Mouse (Mus musculus) ovary, adult 18-20 months (tissue): Measurements from ENCODE around the gene Fto.

Experiments
- DNase-seq: peaks from one replicate; pipeline ENCODE4 v3.0.0; 2022; ENCODE audit warnings: low spot score, mixed read lengths

Fto gene

GRCm38 (mm10) chr8:91358016-91358415, 44.7 kb downstream of the Fto start:
- DNase-seq = no peak

GRCm38 (mm10) chr8:91359511-91359910, 46.2 kb downstream of the Fto start:
- DNase-seq = no peak

- no peak for DNase-seq
Measured at GRCm38 (mm10) chr8:91360644-91361357, 47.5 kb downstream of the Fto start.

GRCm38 (mm10) chr8:91363272-91363860, 50.0 kb downstream of the Fto start:
- no peak for DNase-seq

GRCm38 (mm10) chr8:91364216-91364615, 50.9 kb downstream of the Fto start:
- DNase-seq = no peak

- DNase-seq = no peak
Measured at GRCm38 (mm10) chr8:91365804-91366203, 52.5 kb downstream of the Fto start.

- DNase-seq = no peak
Measured at GRCm38 (mm10) chr8:91370899-91371298, 57.6 kb downstream of the Fto start.

- no peak for DNase-seq
Measured at GRCm38 (mm10) chr8:91371995-91372394, 58.7 kb downstream of the Fto start.

- DNase-seq = no peak
Measured at GRCm38 (mm10) chr8:91372780-91373577, 59.7 kb downstream of the Fto start.

- no peak for DNase-seq
Measured at GRCm38 (mm10) chr8:91375054-91375938, 62.0 kb downstream of the Fto start.

GRCm38 (mm10) chr8:91376785-91377184, 63.5 kb downstream of the Fto start:
- peak; percentile 64 for DNase-seq

- no peak for DNase-seq
Measured at GRCm38 (mm10) chr8:91377275-91377674, 64.0 kb downstream of the Fto start.

GRCm38 (mm10) chr8:91378846-91379499, 65.6 kb downstream of the Fto start:
- DNase-seq = peak; percentile 59

DNA sequence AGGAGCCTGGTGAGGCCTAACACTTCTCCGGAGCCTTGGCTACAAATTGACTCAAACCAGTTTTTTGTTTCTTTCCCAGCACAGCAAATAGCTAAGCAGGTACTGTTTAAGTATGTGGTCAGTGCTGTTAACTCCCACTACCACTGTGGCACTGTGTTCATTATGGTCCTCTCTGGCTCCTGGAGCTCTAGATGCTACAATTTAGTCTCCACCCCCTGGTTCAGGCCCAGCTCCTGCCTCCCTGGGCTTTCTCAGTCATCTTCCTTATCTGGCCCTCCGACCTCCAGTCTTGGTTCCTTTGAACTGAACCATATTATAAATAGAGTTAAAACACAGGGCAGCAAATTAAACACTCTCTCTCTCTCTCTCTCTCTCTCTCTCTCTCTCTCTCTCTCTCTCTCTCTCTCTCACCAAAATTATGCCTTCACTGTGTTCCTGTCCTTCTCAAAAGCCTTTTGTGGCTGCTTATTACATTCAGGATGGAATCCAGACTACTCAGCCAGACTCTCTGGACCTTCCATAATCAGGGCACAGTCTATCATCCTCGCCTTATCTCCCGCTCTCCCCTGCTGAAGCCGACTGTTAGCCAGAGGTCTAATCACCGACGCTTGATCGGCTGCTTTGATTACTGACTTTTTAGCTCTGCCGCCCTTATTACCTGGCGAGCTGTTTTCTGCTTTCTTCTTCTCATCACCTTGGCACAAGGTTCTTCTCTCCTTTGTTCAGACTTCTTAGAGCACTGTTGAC, 67.6 kb downstream of the Fto start:
- DNase-seq = peak; percentile 35

DNA sequence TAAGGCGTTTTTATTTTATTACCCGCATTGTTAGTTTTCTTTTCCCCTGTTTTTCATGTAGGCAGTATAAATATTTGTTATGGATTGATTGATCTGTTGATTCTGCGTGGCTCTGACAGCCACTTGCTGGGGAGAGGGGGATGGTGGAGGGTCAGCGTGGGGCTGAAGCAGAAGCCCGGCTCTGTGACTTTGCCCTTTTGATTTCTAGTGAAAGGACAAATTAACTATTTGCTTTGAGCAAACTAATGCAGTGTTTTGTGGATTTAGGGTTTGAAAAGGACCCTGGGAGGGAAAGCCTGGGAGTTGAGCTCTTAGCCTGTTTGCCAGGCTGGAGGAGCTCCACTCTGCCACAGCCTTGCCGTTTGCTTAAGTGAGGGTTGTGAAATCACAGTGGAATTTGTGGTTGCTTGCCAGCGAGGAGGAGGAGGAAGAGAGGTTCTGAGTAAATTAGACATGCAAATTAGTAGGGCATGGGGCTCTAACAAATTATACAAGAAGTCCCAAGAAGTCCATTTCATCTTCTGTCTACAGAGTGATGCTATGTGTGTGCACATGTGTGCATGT, 68.3 kb downstream of the Fto start:
- DNase-seq = peak; percentile 60

- no peak for DNase-seq
Measured at GRCm38 (mm10) chr8:91383210-91383609, 69.9 kb downstream of the Fto start.

- DNase-seq = no peak
Measured at GRCm38 (mm10) chr8:91383811-91384210, 70.5 kb downstream of the Fto start.

DNA sequence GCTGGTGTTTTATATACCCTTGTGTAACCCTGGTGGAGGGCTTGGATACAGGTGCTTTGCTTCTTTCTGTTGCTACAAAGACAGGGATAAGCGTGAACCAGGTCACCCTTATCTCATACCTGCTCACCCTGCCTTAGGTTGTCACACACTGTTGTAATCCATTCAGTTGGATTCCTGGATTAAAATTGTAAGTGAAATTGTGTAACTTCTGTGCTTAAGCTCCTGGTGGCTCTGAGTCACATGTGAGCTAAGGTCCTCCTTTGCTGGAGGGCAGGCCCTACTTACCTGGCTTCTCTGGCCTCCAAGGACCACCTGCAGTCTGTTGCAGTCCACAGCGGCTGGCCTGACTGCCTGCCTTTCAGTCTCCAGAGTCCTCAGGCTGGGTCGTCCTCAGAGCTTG, 71.1 kb downstream of the Fto start:
- DNase-seq = no peak

DNA sequence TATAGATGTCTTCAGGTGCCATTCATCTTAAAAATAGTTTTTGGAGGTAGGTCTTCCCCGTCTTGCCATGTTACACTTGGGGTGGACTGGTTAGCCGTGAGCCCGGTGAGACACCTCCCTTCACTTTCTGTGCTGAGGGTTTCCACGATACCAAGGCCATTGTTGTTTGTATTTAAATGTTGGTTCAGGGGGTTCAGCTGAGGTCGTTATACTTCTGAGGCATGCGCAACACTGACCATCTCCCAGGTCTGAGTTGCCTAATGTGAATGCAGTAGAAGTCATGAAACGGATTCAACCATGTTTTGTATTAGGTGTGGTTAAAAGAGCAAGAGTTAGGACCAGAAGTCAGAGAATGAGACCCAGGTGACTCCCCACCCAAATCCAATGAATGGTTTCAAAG, 72.5 kb downstream of the Fto start:
- no peak for DNase-seq

DNA sequence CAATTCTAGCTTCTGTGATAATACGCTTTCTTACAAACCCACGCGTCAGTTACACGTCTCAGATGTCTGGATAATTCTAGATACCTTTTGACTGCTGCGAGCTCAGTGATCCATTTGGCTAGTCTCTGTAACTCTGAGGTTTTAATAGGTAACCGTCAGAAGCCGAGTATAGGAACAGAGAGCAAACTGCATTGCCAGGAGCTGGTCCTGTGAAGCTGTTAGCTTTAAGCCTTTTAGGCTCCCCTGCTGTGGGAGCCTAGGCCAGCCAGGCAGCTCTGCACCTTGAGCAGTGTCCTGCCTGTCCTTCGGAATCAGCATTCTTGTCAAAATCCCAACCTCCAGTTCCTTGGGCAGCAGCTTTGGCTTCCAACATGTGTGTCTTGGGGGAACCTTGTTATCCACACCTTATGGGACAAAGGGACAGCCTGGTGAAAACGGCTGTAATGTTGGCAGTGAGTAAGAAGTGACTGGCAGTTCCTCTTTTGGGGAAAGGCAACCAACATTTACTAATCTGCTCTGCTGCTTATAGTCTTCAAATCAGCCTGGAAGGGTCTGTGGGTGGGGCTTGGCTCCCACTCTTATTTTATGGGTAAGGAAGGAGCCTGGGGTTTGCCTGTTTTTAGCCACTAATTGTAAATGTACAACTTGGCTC, 77.2 kb downstream of the Fto start:
- DNase-seq = no peak
